Mouse (Mus musculus) lung, embryonic 14.5 days (tissue): ENCODE results near the gene Chka. TPM values are rescaled to one million over a fixed set of nuclear protein-coding genes. Genes with fewer than 3 reads are reported as not detected.

Experiments
- ATAC-seq: fragments of 200-750 bp; cut with Nextera tagmentation; 2 replicates; pipeline ENCODE4 v1.8.0; 2017; ENCODE audit warnings: mild to moderate bottlenecking, moderate TSS enrichment, moderate library complexity; ENCODE audit not compliant: insufficient read depth
- DNase-seq: peaks from one replicate; pipeline ENCODE4 v3.0.0-alpha.2; 2015
- H3K27ac ChIP-seq: fragments of 300-500 bp; sonication (generic); 2 replicates; pipeline ENCODE4 v1.5.1; 2014; ENCODE audit warnings: low read depth, mild to moderate bottlenecking, moderate library complexity
- H3K27me3 ChIP-seq: fragments of 300-500 bp; sonication (generic); 2 replicates; pipeline ENCODE4 v1.6.1; 2014; ENCODE audit warnings: low read length, control low read depth; ENCODE audit not compliant: insufficient read depth
- H3K36me3 ChIP-seq: fragments of 300-500 bp; sonication (generic); 2 replicates; pipeline ENCODE4 v1.6.1; 2014; ENCODE audit warnings: control low read depth; ENCODE audit not compliant: insufficient read depth
- H3K4me1 ChIP-seq: fragments of 300-500 bp; sonication (generic); 2 replicates; pipeline ENCODE4 v1.6.1; 2014; ENCODE audit warnings: antibody characterized with exemption, control low read depth; ENCODE audit not compliant: insufficient read depth
- H3K4me2 ChIP-seq: fragments of 300-500 bp; sonication (generic); 2 replicates; pipeline ENCODE4 v1.6.1; 2014; ENCODE audit warnings: mild to moderate bottlenecking
- H3K4me3 ChIP-seq: fragments of 300-500 bp; sonication (generic); 2 replicates; pipeline ENCODE4 v1.5.1; 2014; ENCODE audit warnings: low read depth, low read length
- H3K9ac ChIP-seq: fragments of 300-500 bp; sonication (generic); 2 replicates; pipeline ENCODE4 v1.6.1; 2014
- H3K9me3 ChIP-seq: fragments of 300-500 bp; sonication (generic); 2 replicates; pipeline ENCODE4 v1.6.1; 2016; ENCODE audit warnings: low read depth, low read length, control low read depth
- CTCF ChIP-seq: IDR thresholded peaks from 2 replicates; pipeline ENCODE4 v1.5.1; 2016; ENCODE audit warnings: antibody characterized with exemption, low read depth
- WGBS: fragments of 180-500 bp; shearing (Covaris S2); extraction: QIAGEN DNeasy Blood & Tissue Kit; methylation state at CpG from one replicate; pipeline ENCODE4 v1.1.7; 2014; 5-methylcytosine and 5-hydroxymethylcytosine counted together
- polyA plus RNA-seq: library from polyadenylated mRNA; unstranded; fragments of >200 nt; fragmentation: Nextera tagmentation; extraction: Ambion mirVana; gene quantifications from 2 replicates; pipeline ENCODE4 v1.2.1, GENCODE M21; 2014

Chka gene
- 54.0 and 63.0 TPM in 2 replicates for polyA plus RNA-seq

DNA sequence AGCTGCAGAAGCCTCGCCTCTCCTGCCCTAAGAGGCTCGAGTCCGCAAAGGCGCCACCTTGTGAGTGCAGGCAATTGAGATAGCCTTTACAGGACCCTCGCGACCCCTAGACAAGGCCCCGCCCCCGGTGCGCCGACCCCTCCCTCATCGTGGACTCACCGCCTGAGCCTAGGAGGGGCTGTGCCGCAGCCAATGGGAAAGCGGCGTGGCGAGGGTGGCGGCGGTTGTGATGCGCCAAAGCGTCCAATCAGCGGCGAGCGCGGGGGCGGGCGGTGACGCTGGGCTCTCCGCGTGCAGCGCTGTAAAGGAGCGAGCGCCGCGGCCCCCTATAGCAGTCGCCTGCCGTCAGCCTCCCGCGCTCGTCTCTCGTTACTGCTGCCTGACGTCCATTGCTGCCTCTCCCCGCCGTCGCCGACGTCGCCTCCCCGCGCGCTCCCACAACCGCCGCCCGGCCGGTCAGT lies at the start of gene Chka:
TSS of gene Chka (plus strand) at position 272 of the 461 bp plus-strand sequence.
- H3K4me1 ChIP-seq: peaks cover 14% of the 10 kb centered on the region
- no peaks in the 10 kb centered on the region for H3K9me3 ChIP-seq
- ATAC-seq: peak; percentile 99
- TF ChIP-seq CTCF: peak; percentile 34
- under 1% methylated on average over 53 of the region's 54 CpGs for WGBS
- H3K4me2 ChIP-seq: peak within 1 kb of the TSS; percentile 84
- H3K27me3 ChIP-seq: no peaks in the 10 kb centered on the region
- no peaks in the 10 kb centered on the region for H3K36me3 ChIP-seq
- peak; percentile 98 for DNase-seq
- H3K27ac ChIP-seq: peak within 1 kb of the TSS; percentile 99
- peak within 1 kb of the TSS; percentile 90 for H3K4me3 ChIP-seq
- H3K9ac ChIP-seq: peak within 1 kb of the TSS; percentile 88

DNA sequence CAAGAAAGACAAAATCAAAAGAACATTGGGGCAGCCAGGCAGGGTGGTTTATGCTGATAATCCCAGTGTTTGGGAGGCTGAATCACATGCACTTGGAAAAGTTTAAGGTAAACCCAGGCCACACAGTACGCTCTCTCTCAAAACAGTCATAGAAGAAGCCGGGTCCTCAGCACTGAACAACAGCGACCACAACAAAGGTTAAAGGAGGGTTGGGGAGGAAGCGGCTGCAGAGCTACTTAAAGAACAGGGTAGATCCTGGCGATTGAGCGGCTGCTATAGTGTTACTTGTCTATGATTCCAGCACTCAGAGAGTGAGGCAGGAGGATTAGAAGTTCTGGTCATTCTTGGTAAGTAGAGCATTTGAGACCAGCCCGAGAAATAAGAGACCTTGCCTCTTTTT lies 46.0 kb upstream of the Chka start:
- Histone ChIP-seq H3K27me3 (no peaks in the 10 kb centered on the region), H3K27ac (no peak overlapping the region), H3K4me2 (no peak overlapping the region), H3K4me3 (no peak overlapping the region), H3K36me3 (peaks cover 84% of the 10 kb centered on the region), H3K4me1 (no peaks in the 10 kb centered on the region), H3K9me3 (no peaks in the 10 kb centered on the region), H3K9ac (no peak overlapping the region)
- 91% methylated on average over 7 of the region's 7 CpGs for WGBS
- no peak for ATAC-seq
- no peak for TF ChIP-seq CTCF
- DNase-seq: no peak

DNA sequence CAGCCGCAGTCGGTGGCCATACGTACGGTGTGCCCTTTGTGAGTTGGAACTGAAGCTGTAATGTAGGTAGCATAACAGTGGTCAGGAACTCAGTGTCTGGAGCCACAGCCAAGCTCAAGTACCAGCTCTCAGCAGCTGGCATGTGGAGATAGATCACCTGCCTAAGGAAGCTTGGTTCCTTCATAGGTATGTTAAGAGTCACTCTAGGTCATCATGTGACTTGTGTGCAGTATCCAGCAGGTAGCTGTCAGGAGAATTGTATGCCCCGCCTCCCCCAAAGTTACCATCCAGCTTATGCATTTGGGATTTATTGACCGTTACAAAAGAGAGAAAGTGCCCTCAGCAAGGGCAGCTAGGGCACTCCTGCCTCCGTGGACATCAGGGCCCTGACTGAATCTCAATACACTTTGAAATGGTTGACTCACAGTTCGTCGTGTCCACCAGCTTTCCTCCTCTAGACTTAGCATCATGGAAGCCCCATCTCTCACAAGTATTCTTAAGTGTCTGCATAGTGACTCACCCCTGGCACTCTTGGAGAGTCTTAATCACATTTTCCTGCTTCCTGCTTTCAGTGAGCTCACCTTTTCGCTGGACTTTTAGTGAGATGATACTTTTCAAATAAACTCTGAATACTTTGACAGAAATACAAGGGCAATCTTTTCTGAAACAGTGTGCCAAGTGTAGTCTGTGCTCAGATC lies 40.9 kb upstream of the Chka start:
- no peaks in the 10 kb centered on the region for H3K4me1 ChIP-seq
- peaks cover 81% of the 10 kb centered on the region for H3K36me3 ChIP-seq
- no peak overlapping the region for H3K27ac ChIP-seq
- H3K4me2 ChIP-seq: no peak overlapping the region
- H3K27me3 ChIP-seq: no peaks in the 10 kb centered on the region
- ATAC-seq: no peak
- WGBS: 83% methylated on average over 10 of the region's 10 CpGs
- TF ChIP-seq CTCF: no peak
- no peaks in the 10 kb centered on the region for H3K9me3 ChIP-seq
- no peak for DNase-seq
- no peak overlapping the region for H3K4me3 ChIP-seq
- H3K9ac ChIP-seq: no peak overlapping the region

DNA sequence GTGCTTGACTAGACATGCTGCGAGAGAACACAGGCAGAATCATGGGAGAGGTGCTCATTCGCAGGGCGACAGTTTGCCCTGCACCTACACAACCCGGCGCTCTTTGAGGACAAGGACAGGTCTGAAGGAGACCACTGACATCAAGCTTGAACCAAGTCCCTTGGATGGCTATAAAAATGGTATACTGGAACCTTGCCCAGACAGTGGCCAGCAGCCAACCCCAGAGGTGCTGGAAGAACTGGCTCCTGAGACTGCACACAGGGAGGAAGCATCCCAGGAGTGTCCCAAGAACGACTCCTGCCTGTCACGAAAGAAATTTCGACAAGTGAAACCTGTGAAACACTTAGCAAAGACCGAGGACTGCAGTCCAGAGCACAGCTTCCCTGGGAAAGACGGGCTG lies 37.1 kb upstream of the Chka start:
- Histone ChIP-seq H3K36me3 (peaks cover 56% of the 10 kb centered on the region), H3K9me3 (no peaks in the 10 kb centered on the region), H3K4me2 (no peak overlapping the region), H3K27me3 (no peaks in the 10 kb centered on the region), H3K27ac (no peak overlapping the region), H3K4me1 (no peaks in the 10 kb centered on the region), H3K9ac (no peak overlapping the region), H3K4me3 (no peak overlapping the region)
- peak; percentile 12 for DNase-seq
- TF ChIP-seq CTCF: no peak
- ATAC-seq: no peak
- 83% methylated on average over 10 of the region's 10 CpGs for WGBS

DNA sequence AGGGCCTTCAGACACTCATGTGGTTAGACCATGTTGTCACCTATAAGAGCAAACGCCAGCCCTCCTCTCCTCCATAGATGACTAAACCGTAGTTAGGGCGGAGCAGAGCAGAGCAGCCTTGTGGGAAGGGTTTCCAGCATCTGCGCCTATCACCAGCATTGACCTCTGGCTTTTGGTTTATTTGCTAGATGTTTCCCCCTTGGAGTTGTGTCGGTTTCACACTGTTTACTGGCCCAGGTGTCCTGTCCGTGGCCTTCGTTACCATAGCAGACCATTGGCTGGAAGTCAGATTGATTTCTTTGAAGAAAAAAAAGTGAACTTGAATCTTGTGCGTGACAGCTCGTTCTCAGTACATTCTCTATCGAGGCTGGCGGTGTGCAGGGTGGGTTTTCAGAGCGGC lies 35.7 kb upstream of the Chka start:
- Histone ChIP-seq H3K4me3 (no peak overlapping the region), H3K9me3 (no peaks in the 10 kb centered on the region), H3K36me3 (peaks cover 43% of the 10 kb centered on the region), H3K27ac (no peak overlapping the region), H3K27me3 (no peaks in the 10 kb centered on the region), H3K4me1 (no peaks in the 10 kb centered on the region; the same call in 1 of the 2 replicates), H3K4me2 (no peak overlapping the region), H3K9ac (no peak overlapping the region)
- DNase-seq (no peak), ATAC-seq (no peak)
- WGBS: 74% methylated on average over 12 of the region's 12 CpGs
- no peak for TF ChIP-seq CTCF

DNA sequence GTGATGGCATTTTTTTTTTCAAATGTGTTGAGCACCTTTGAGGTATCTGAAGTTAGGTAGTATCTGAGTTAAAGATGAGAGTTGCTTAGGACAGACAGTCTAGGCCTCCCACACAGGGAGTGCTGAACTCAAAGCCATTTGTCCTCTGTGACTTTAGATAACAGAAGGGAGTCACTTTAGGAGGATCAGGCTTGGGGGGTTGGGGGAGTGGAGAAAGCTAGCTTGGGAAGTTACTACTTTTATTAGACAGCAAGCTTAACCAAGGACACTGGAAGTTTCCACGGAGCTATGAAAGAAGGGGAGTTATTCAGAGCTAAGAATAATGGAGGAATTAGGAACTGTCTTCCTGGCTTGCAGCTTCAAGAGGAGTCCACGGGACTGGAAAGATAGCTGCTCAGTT lies 32.5 kb upstream of the Chka start:
- WGBS: 56% methylated on average over 2 of the region's 2 CpGs
- Histone ChIP-seq H3K4me2 (no peak overlapping the region), H3K9me3 (no peaks in the 10 kb centered on the region), H3K36me3 (peaks cover 25% of the 10 kb centered on the region), H3K4me1 (no peaks in the 10 kb centered on the region; the same call in 1 of the 2 replicates), H3K27ac (no peak overlapping the region), H3K9ac (no peak overlapping the region), H3K4me3 (no peak overlapping the region), H3K27me3 (no peaks in the 10 kb centered on the region)
- no peak for TF ChIP-seq CTCF
- no peak for DNase-seq
- ATAC-seq: no peak

DNA sequence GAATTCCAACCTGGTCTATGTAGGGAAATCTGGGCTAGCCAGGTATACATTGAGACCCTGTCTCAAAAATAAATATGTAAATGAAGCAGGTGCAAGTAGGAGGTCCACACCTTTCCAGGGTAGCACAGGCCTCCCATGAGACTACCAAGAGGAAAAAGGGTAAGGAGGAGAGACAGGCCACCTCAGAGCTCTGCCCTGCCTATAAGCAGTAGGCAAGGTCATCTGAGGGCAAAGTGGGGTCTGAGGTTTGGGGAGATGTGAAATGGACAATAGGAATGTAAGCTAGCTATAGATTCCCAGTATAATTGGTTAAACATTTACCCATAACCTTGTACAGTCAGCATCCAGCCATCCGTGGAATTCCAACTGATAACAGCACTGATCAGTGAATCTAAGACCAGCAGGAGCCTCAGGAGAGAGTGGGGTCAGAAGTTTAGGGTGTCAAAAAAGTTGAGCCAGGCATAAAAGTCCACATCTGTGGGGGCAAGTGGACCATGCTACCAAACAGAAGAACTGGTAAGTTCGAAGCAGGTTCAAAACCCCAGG lies 31.6 kb upstream of the Chka start:
- WGBS: 62% methylated on average over 2 of the region's 2 CpGs
- ATAC-seq: no peak
- H3K27me3 ChIP-seq: no peaks in the 10 kb centered on the region

More for the DNA sequence above, 31.6 kb upstream of the Chka start:
- no peak for DNase-seq
- H3K36me3 ChIP-seq: peaks cover 16% of the 10 kb centered on the region
- no peak overlapping the region for H3K9ac ChIP-seq
- H3K4me2 ChIP-seq: no peak overlapping the region
- H3K4me1 ChIP-seq: no peaks in the 10 kb centered on the region; the same call in 1 of the 2 replicates
- TF ChIP-seq CTCF: no peak
- H3K27ac ChIP-seq: no peak overlapping the region
- no peaks in the 10 kb centered on the region for H3K9me3 ChIP-seq
- H3K4me3 ChIP-seq: no peak overlapping the region
